Mouse (Mus musculus) C2C12 (cell line): ENCODE data around the gene Dcdc2a.

Experiments
- CTCF ChIP-seq: IDR thresholded peaks from one replicate; pipeline ENCODE4 v1.5.1; 2011; ENCODE audit not compliant: control insufficient read depth, insufficient read depth, insufficient read length
- USF1 ChIP-seq: IDR thresholded peaks from one replicate; pipeline ENCODE4 v1.6.1; 2011; ENCODE audit warnings: low read depth, mild to moderate bottlenecking, control low read depth, moderate library complexity

DNA sequence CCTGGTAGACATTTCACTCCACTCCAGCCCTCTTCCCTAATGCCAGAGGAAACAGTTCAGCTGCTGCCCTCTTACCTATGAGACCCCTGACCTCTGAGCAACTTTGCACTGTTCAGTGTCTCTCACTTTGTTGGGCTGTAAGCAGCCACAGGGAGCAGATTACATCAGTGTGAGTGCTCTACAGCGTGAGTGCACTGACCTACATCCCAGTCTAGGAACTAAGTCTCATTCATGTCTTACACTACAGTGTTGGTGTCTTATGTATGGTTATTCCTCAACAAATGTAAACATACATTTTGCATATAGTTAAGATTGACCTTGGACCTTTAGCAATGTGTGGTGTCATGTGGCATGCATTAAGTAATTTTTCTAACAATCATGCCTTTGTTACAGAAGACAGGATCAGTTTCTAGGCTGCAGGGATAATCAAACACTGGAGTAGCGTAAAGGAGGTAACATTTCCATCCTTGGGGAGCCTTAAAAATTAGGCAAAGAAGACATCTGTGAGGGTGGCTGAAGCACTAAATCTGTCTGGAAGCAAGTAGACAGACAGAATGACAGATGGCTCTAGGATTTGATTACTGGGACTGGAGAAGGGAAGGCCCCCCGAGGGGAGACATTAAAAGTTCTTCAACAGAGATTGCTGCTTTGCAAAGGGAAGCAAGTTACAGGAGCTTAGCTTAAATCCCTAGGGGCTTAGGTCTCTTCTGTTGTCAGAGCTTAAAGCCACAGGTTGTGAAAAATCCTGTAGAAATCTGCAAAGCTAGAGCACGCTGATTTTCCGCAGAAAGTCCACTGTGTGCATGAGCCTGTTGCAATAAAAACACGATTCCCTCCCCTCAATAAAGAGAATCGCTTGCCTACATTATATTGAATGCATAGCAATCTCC, 130.9 kb downstream of the Dcdc2a start:
- TF ChIP-seq USF1 (no peak), CTCF (no peak)
